Mouse (Mus musculus) heart, embryonic 11.5 days (tissue): ENCODE measurements at regions not wholly inside any gene's neighbourhood (a gene's known extent, or its start where the extent isn't known, plus 50 kb on each side); places are given as distances from the start of the nearest gene placed in this dataset.

Experiments
- ATAC-seq: fragments of 200-750 bp; cut with Nextera tagmentation; replicated peaks from 2 replicates; pipeline ENCODE4 v1.8.0; 2017; ENCODE audit warnings: moderate library complexity; ENCODE audit not compliant: insufficient number of reproducible peaks, low FRiP score, low TSS enrichment
- H3K27ac ChIP-seq: fragments of 300-500 bp; sonication (generic); 2 replicates; pipeline ENCODE4 v1.5.1; 2014; ENCODE audit warnings: mild to moderate bottlenecking, low read depth, low read length
- H3K27me3 ChIP-seq: fragments of 300-500 bp; sonication (generic); 2 replicates; pipeline ENCODE4 v1.6.1; 2014; ENCODE audit warnings: mild to moderate bottlenecking, low read length, mixed read lengths; ENCODE audit not compliant: control insufficient read depth, insufficient read depth
- H3K36me3 ChIP-seq: fragments of 300-500 bp; sonication (generic); 2 replicates; pipeline ENCODE4 v1.6.1; 2014; ENCODE audit warnings: mild to moderate bottlenecking, low read length, moderate library complexity, mixed read lengths; ENCODE audit not compliant: control insufficient read depth, insufficient read depth
- H3K4me1 ChIP-seq: fragments of 300-500 bp; sonication (generic); 2 replicates; pipeline ENCODE4 v1.6.1; 2014; ENCODE audit warnings: low read length; ENCODE audit not compliant: control insufficient read depth, insufficient read depth
- H3K4me2 ChIP-seq: fragments of 300-500 bp; sonication (generic); 2 replicates; pipeline ENCODE4 v1.6.1; 2014; ENCODE audit warnings: mild to moderate bottlenecking, moderate library complexity
- H3K4me3 ChIP-seq: fragments of 300-500 bp; sonication (generic); 2 replicates; pipeline ENCODE4 v1.5.1; 2014; ENCODE audit warnings: low read depth, low read length
- H3K9ac ChIP-seq: fragments of 300-500 bp; sonication (generic); 2 replicates; pipeline ENCODE4 v1.6.1; 2014; ENCODE audit warnings: mild to moderate bottlenecking, low read depth, low read length, moderate library complexity
- H3K9me3 ChIP-seq: fragments of 300-500 bp; sonication (generic); replicated peaks from 2 replicates; pipeline ENCODE4 v1.6.1; 2016; ENCODE audit warnings: low read length; ENCODE audit not compliant: control insufficient read depth
- WGBS: fragments of 180-500 bp; shearing (Covaris S2); extraction: QIAGEN DNeasy Blood & Tissue Kit; methylation state at CpG from one replicate; pipeline ENCODE4 v1.1.7; 2014; ENCODE audit not compliant: insufficient replicate concordance; 5-methylcytosine and 5-hydroxymethylcytosine counted together

GRCm38 (mm10) chr12:117410604-117411003, 105.7 kb upstream of the Rapgef5 start:
- peak; percentile 32; the same call in 1 of the 2 replicates for ATAC-seq
- Histone ChIP-seq H3K36me3 (no peaks in the 10 kb centered on the region), H3K9me3 (no peaks in the 10 kb centered on the region), H3K4me2 (no peak overlapping the region), H3K4me3 (no peak overlapping the region), H3K4me1 (no peaks in the 10 kb centered on the region; the same call in 1 of the 2 replicates), H3K9ac (no peak overlapping the region), H3K27ac (0 out of 2 replicates have a peak overlapping the region, but pooled peaks have one; percentile 10), H3K27me3 (no peaks in the 10 kb centered on the region)
- WGBS: 41% methylated on average over 1 of the region's 1 CpGs

- Histone ChIP-seq H3K4me3 (no peak overlapping the region), H3K27ac (0 out of 2 replicates have a peak overlapping the region, but pooled peaks have one; percentile 18), H3K4me1 (no peaks in the 10 kb centered on the region; the same call in 1 of the 2 replicates), H3K9ac (no peak overlapping the region), H3K4me2 (no peak overlapping the region), H3K36me3 (no peaks in the 10 kb centered on the region), H3K9me3 (no peaks in the 10 kb centered on the region), H3K27me3 (no peaks in the 10 kb centered on the region)
- 60% methylated on average over 6 of the region's 6 CpGs for WGBS
- no peak for ATAC-seq
These were observed 104.0 kb upstream of the Rapgef5 start for GRCm38 (mm10) chr12:117412257-117412656.

GRCm38 (mm10) chr12:117412779-117413505, 103.3 kb upstream of the Rapgef5 start:
- no peak overlapping the region for H3K9ac ChIP-seq
- H3K27me3 ChIP-seq: no peaks in the 10 kb centered on the region
- 20% methylated on average over 2 of the region's 2 CpGs for WGBS
- ATAC-seq: no peak
- H3K27ac ChIP-seq: 0 out of 2 replicates have a peak overlapping the region, but pooled peaks have one; percentile 18
- H3K4me3 ChIP-seq: no peak overlapping the region
- no peak overlapping the region for H3K4me2 ChIP-seq
- H3K9me3 ChIP-seq: no peaks in the 10 kb centered on the region
- no peaks in the 10 kb centered on the region for H3K36me3 ChIP-seq
- H3K4me1 ChIP-seq: no peaks in the 10 kb centered on the region; the same call in 1 of the 2 replicates

GRCm38 (mm10) chr12:117414020-117414419, 102.3 kb upstream of the Rapgef5 start:
- no peaks in the 10 kb centered on the region for H3K9me3 ChIP-seq
- WGBS: 73% methylated on average over 2 of the region's 2 CpGs
- H3K4me1 ChIP-seq: no peaks in the 10 kb centered on the region; the same call in 1 of the 2 replicates
- H3K4me2 ChIP-seq: no peak overlapping the region
- no peaks in the 10 kb centered on the region for H3K27me3 ChIP-seq
- no peak overlapping the region for H3K4me3 ChIP-seq
- no peaks in the 10 kb centered on the region for H3K36me3 ChIP-seq
- no peak overlapping the region for H3K9ac ChIP-seq
- no peak for ATAC-seq
- H3K27ac ChIP-seq: no peak overlapping the region

- no peak overlapping the region for H3K9ac ChIP-seq
- no peaks in the 10 kb centered on the region; the same call in 1 of the 2 replicates for H3K4me1 ChIP-seq
- no peak overlapping the region for H3K4me2 ChIP-seq
- no peaks in the 10 kb centered on the region for H3K9me3 ChIP-seq
- no peaks in the 10 kb centered on the region for H3K27me3 ChIP-seq
- no peak for ATAC-seq
- H3K36me3 ChIP-seq: no peaks in the 10 kb centered on the region
- H3K27ac ChIP-seq: no peak overlapping the region
- 71% methylated on average over 2 of the region's 2 CpGs for WGBS
- H3K4me3 ChIP-seq: no peak overlapping the region
These were observed 101.1 kb upstream of the Rapgef5 start for GRCm38 (mm10) chr12:117415146-117415545.

GRCm38 (mm10) chr12:117417991-117418390, 98.3 kb upstream of the Rapgef5 start:
- ATAC-seq: no peak
- 69% methylated on average over 4 of the region's 4 CpGs for WGBS
- no peak overlapping the region for H3K4me3 ChIP-seq
- H3K4me2 ChIP-seq: no peak overlapping the region
- H3K9me3 ChIP-seq: no peaks in the 10 kb centered on the region
- H3K27me3 ChIP-seq: no peaks in the 10 kb centered on the region
- H3K36me3 ChIP-seq: no peaks in the 10 kb centered on the region
- no peak overlapping the region for H3K27ac ChIP-seq
- H3K9ac ChIP-seq: no peak overlapping the region
- no peaks in the 10 kb centered on the region for H3K4me1 ChIP-seq

GRCm38 (mm10) chr12:117422315-117422978, 93.8 kb upstream of the Rapgef5 start:
- Histone ChIP-seq H3K27ac (no peak overlapping the region), H3K27me3 (no peaks in the 10 kb centered on the region), H3K9me3 (no peaks in the 10 kb centered on the region), H3K9ac (no peak overlapping the region), H3K4me2 (no peak overlapping the region), H3K36me3 (no peaks in the 10 kb centered on the region), H3K4me3 (no peak overlapping the region), H3K4me1 (peaks cover 2% of the 10 kb centered on the region; the same call in 1 of the 2 replicates)
- 88% methylated on average over 7 of the region's 7 CpGs for WGBS
- no peak for ATAC-seq

GRCm38 (mm10) chr12:117425363-117426031, 90.8 kb upstream of the Rapgef5 start:
- no peak for ATAC-seq
- Histone ChIP-seq H3K36me3 (no peaks in the 10 kb centered on the region), H3K9ac (no peak overlapping the region), H3K27ac (no peak overlapping the region), H3K4me3 (no peak overlapping the region), H3K9me3 (no peaks in the 10 kb centered on the region), H3K4me1 (peaks cover 2% of the 10 kb centered on the region; the same call in 1 of the 2 replicates), H3K4me2 (no peak overlapping the region), H3K27me3 (no peaks in the 10 kb centered on the region)
- WGBS: 65% methylated on average over 9 of the region's 9 CpGs
